Mouse (Mus musculus): ENCODE measurements around the gene Lig3. TPM values are rescaled to one million over a fixed set of nuclear protein-coding genes. Genes with fewer than 3 reads are reported as not detected.
A peak's percentile ranks its signal among the peaks of the same experiment; 100 is the strongest.
"Not testable (repeated sequence)": the region's sequence is repeated elsewhere in the genome, so short reads cannot be mapped to it uniquely, and the experiment has no call there.

Lig3 gene
- polyA plus RNA-seq, 1 experiment from 2014 or later = 33.9 TPM

DNA sequence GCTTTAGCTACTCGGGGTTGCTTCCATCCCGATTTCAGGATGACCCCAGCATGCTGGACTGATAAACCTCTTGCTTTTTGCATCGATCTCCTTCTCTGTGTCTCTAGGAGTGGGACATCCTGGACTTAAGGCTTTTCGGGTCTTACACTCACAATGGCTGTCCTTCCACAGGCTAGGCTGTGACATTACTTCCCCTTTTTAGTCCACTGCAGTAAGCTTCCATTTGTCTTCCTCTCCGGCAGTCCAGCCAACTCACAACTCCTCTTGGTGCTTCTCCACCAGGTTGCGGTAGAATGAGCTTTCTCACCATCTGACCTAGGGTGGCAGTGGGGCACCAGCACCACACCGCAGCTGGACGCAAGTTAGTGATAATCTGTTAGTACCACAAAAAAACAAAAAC, 53.0 kb downstream of the Lig3 start:
- no peaks in the 10 kb centered on the region for H3K9me3 ChIP-seq
- H3K4me3 ChIP-seq = no peak overlapping the region
- peaks cover 25% of the 10 kb centered on the region for H3K4me1 ChIP-seq
- H3K9ac ChIP-seq = no peak overlapping the region
- no peaks in the 10 kb centered on the region for H3K27me3 ChIP-seq
- ATAC-seq (ENCODE audit: insufficient number of reproducible peaks, insufficient read depth, low FRiP score, low TSS enrichment, low read depth) = no peak
- H3K27ac ChIP-seq = no peak overlapping the region
- no peaks in the 10 kb centered on the region for H3K36me3 ChIP-seq
- H3K4me2 ChIP-seq = no peak overlapping the region
- 92% methylated on average over 8 of the region's 8 CpGs for WGBS

DNA sequence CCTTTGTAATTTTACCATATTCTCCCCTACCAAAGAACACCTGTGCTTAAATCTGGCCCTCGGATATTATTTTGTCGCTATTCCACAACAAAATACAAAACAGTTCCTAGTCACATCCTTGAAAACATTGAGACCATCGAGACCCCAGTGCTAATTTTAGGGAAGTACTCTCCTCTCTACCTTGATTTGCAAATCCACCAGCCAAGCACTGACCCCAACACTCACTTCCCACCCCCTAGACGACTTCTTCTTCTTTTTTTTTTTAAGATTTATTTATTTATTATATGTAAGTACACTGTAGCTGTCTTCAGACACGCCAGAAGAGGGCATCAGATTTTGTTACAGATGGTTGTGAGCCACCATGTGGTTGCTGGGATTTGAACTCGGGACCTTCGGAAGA, 53.5 kb downstream of the Lig3 start:
- H3K4me1 ChIP-seq = peaks cover 25% of the 10 kb centered on the region
- not testable (repeated sequence) for H3K4me2 ChIP-seq; H3K9ac ChIP-seq; H3K36me3 ChIP-seq; ATAC-seq (ENCODE audit: insufficient number of reproducible peaks, insufficient read depth, low FRiP score, low TSS enrichment, low read depth); H3K9me3 ChIP-seq; H3K4me3 ChIP-seq; H3K27me3 ChIP-seq; H3K27ac ChIP-seq
- 84% methylated on average over 7 of the region's 7 CpGs for WGBS

DNA sequence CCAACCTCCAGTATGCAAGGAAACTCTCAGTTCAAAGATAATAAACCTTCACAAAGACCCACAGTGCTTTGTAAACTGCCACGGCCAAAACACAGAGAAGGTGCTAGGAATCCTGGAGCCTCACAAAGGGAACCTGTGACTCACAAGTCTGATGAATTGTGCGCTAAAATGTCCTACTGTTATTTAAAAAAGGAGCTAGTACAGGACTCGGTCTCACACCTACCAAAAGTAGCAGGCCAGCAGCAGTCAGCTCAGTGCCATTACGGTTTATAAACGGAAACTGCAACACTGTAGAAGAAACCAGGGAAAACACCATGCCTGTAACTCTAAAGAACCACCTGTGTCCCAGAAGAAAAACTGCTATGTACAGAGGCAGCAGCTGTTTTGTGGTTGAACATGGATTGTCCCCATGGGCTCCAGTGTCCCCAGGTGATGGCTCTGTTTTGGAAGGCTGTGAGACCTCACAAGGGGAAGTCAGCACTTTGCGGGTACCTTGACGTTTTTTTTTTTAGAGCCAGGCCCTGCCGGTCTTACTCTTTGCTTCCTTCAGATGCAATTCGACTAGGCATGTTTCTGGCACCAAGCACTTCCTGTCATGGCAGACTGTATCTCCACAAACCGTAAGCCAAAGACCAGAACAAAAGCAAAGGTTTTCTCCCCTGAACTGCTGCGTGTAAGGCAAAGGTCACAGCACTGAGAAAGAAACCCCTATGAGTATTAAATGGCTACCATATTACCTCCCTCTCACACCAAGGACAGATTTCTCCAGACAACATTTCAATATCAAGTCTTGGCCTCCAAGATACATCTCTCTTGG, 54.9 kb downstream of the Lig3 start:
- Histone ChIP-seq H3K36me3 (no peaks in the 10 kb centered on the region), H3K9ac (no peak overlapping the region), H3K4me2 (no peak overlapping the region), H3K9me3 (no peaks in the 10 kb centered on the region), H3K27me3 (no peaks in the 10 kb centered on the region), H3K27ac (no peak overlapping the region), H3K4me1 (peaks cover 24% of the 10 kb centered on the region), H3K4me3 (no peak overlapping the region)
- ATAC-seq (ENCODE audit: insufficient number of reproducible peaks, insufficient read depth, low FRiP score, low TSS enrichment, low read depth) = no peak
- 76% methylated on average over 11 of the region's 11 CpGs for WGBS

- Histone ChIP-seq H3K27me3 (no peaks in the 10 kb centered on the region), H3K27ac (no peak overlapping the region)
- WGBS = 38% methylated on average over 7 of the region's 7 CpGs
Observed at GRCm38 (mm10) chr11:82837192-82837591, 56.3 kb downstream of the Lig3 start.

GRCm38 (mm10) chr11:82837848-82838247, 56.9 kb downstream of the Lig3 start:
- Histone ChIP-seq H3K4me2 (no peak overlapping the region), H3K4me3 (no peak overlapping the region), H3K36me3 (no peaks in the 10 kb centered on the region), H3K27ac (no peak overlapping the region), H3K27me3 (no peaks in the 10 kb centered on the region), H3K9ac (no peak overlapping the region), H3K4me1 (peaks cover 13% of the 10 kb centered on the region; the same call in 1 of the 2 replicates), H3K9me3 (no peaks in the 10 kb centered on the region)
- 32% methylated on average over 7 of the region's 7 CpGs for WGBS
- ATAC-seq (ENCODE audit: insufficient number of reproducible peaks, insufficient read depth, low FRiP score, low TSS enrichment, low read depth) = no peak

More at GRCm38 (mm10) chr11:82837192-82837591, 56.3 kb downstream of the Lig3 start:
- H3K4me2 ChIP-seq = no peak overlapping the region
- no peak overlapping the region for H3K4me3 ChIP-seq
- H3K9me3 ChIP-seq = no peaks in the 10 kb centered on the region
- no peaks in the 10 kb centered on the region for H3K36me3 ChIP-seq
- no peak for ATAC-seq (ENCODE audit: insufficient number of reproducible peaks, insufficient read depth, low FRiP score, low TSS enrichment, low read depth)
- peaks cover 13% of the 10 kb centered on the region; the same call in 1 of the 2 replicates for H3K4me1 ChIP-seq
- no peak overlapping the region for H3K9ac ChIP-seq

GRCm38 (mm10) chr11:82838511-82838910, 57.6 kb downstream of the Lig3 start:
- Histone ChIP-seq H3K36me3 (no peaks in the 10 kb centered on the region), H3K4me3 (no peak overlapping the region), H3K4me2 (no peak overlapping the region), H3K27ac (no peak overlapping the region), H3K4me1 (peaks cover 13% of the 10 kb centered on the region; the same call in 1 of the 2 replicates), H3K27me3 (no peaks in the 10 kb centered on the region), H3K9ac (no peak overlapping the region), H3K9me3 (no peaks in the 10 kb centered on the region)
- 54% methylated on average over 5 of the region's 5 CpGs for WGBS
- no peak for ATAC-seq (ENCODE audit: insufficient number of reproducible peaks, insufficient read depth, low FRiP score, low TSS enrichment, low read depth)

- no peak overlapping the region for H3K4me3 ChIP-seq
- H3K9ac ChIP-seq = no peak overlapping the region
- no peaks in the 10 kb centered on the region for H3K36me3 ChIP-seq
- H3K4me1 ChIP-seq = peaks cover 13% of the 10 kb centered on the region
- H3K4me2 ChIP-seq = peak overlapping the region; percentile 47; the same call in 1 of the 2 replicates
- H3K9me3 ChIP-seq = no peaks in the 10 kb centered on the region
- H3K27ac ChIP-seq = 0 out of 2 replicates have a peak overlapping the region, but pooled peaks have one; percentile 39
- no peaks in the 10 kb centered on the region for H3K27me3 ChIP-seq
- 60% methylated on average over 11 of the region's 11 CpGs for WGBS
- no peak for ATAC-seq (ENCODE audit: insufficient number of reproducible peaks, insufficient read depth, low FRiP score, low TSS enrichment, low read depth)
Observed at GRCm38 (mm10) chr11:82844771-82845414, 64.0 kb downstream of the Lig3 start.

- Histone ChIP-seq H3K27ac (peak overlapping the region; percentile 39; the same call in 1 of the 2 replicates), H3K36me3 (no peaks in the 10 kb centered on the region), H3K4me1 (peaks cover 20% of the 10 kb centered on the region), H3K4me3 (peak overlapping the region; percentile 16), H3K9ac (peak overlapping the region; percentile 32; the same call in 1 of the 2 replicates), H3K4me2 (peak overlapping the region; percentile 47), H3K9me3 (no peaks in the 10 kb centered on the region), H3K27me3 (no peaks in the 10 kb centered on the region)
- WGBS = 22% methylated on average over 16 of the region's 16 CpGs
- ATAC-seq (ENCODE audit: insufficient number of reproducible peaks, insufficient read depth, low FRiP score, low TSS enrichment, low read depth) = no peak
Observed at GRCm38 (mm10) chr11:82845415-82846078, 64.6 kb downstream of the Lig3 start.

DNA sequence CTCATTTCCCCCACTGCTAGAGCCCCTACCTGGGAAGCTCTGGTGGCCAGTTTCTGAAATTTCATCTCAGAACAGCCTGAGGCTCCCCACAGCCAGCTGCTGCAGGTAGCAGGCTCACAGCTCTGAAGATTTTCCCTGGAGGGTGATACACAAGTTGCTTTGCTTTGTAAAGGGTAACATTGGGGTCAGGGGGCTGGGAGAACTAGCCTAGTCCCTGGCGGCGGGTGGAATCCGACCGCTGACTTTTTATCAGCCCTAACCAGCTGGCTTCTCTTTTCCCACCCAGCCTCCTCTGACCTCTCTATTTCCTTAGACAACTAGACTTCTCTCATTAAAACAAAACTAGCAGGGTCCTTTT, 65.2 kb downstream of the Lig3 start:
- Histone ChIP-seq H3K9me3 (no peaks in the 10 kb centered on the region), H3K4me1 (peaks cover 22% of the 10 kb centered on the region), H3K4me2 (peak overlapping the region; percentile 47), H3K27me3 (no peaks in the 10 kb centered on the region), H3K27ac (peak overlapping the region; percentile 39; the same call in 1 of the 2 replicates), H3K9ac (0 out of 2 replicates have a peak overlapping the region, but pooled peaks have one; percentile 32), H3K4me3 (peak overlapping the region; percentile 16), H3K36me3 (no peaks in the 10 kb centered on the region)
- ATAC-seq (ENCODE audit: insufficient number of reproducible peaks, insufficient read depth, low FRiP score, low TSS enrichment, low read depth) = no peak
- 3% methylated on average over 4 of the region's 4 CpGs for WGBS

GRCm38 (mm10) chr11:82846938-82847337, 66.0 kb downstream of the Lig3 start:
- H3K4me1 ChIP-seq = peaks cover 20% of the 10 kb centered on the region
- H3K27me3 ChIP-seq = no peaks in the 10 kb centered on the region
- H3K4me3 ChIP-seq = no peak overlapping the region
- no peak overlapping the region for H3K4me2 ChIP-seq
- H3K9me3 ChIP-seq = no peaks in the 10 kb centered on the region
- no peak overlapping the region for H3K27ac ChIP-seq
- 78% methylated on average over 3 of the region's 3 CpGs for WGBS
- ATAC-seq (ENCODE audit: insufficient number of reproducible peaks, insufficient read depth, low FRiP score, low TSS enrichment, low read depth) = no peak
- H3K36me3 ChIP-seq = no peaks in the 10 kb centered on the region
- H3K9ac ChIP-seq = no peak overlapping the region

- Histone ChIP-seq H3K4me3 (no peak overlapping the region), H3K4me1 (peaks cover 20% of the 10 kb centered on the region), H3K4me2 (no peak overlapping the region), H3K36me3 (no peaks in the 10 kb centered on the region), H3K27ac (no peak overlapping the region), H3K9me3 (no peaks in the 10 kb centered on the region), H3K9ac (no peak overlapping the region), H3K27me3 (no peaks in the 10 kb centered on the region)
- no peak for ATAC-seq (ENCODE audit: insufficient number of reproducible peaks, insufficient read depth, low FRiP score, low TSS enrichment, low read depth)
- 50% methylated on average over 6 of the region's 6 CpGs for WGBS
Observed at GRCm38 (mm10) chr11:82847571-82848000, 66.7 kb downstream of the Lig3 start.

All from embryonic facial prominence, embryonic 13.5 days (tissue).